Mouse (Mus musculus) intestine, embryonic 14.5 days (tissue): Measurements from ENCODE around the gene Tars. TPM values are rescaled to one million over a fixed set of nuclear protein-coding genes. Genes with fewer than 3 reads are reported as not detected.

Source experiments
- ATAC-seq: fragments of 200-750 bp; cut with Nextera tagmentation; replicated peaks from 2 replicates; pipeline ENCODE4 v1.8.0; 2017; ENCODE audit warnings: low read depth, moderate number of reproducible peaks, moderate TSS enrichment, moderate library complexity; ENCODE audit not compliant: low FRiP score, low TSS enrichment
- DNase-seq: peaks from one replicate; pipeline ENCODE4 v3.0.0-alpha.2; 2018; ENCODE audit warnings: low spot score
- H3K27ac ChIP-seq: fragments of 300-500 bp; sonication (generic); 2 replicates; pipeline ENCODE4 v1.5.1; 2014; ENCODE audit warnings: low read depth, mild to moderate bottlenecking, control low read depth
- H3K27me3 ChIP-seq: fragments of 300-500 bp; sonication (generic); replicated peaks from 2 replicates; pipeline ENCODE4 v1.6.1; 2014; ENCODE audit warnings: low read length, control low read depth; ENCODE audit not compliant: control insufficient read depth, insufficient read depth
- H3K36me3 ChIP-seq: fragments of 300-500 bp; sonication (generic); 2 replicates; pipeline ENCODE4 v1.6.1; 2014; ENCODE audit warnings: low read length, control low read depth; ENCODE audit not compliant: control insufficient read depth, insufficient read depth
- H3K4me1 ChIP-seq: fragments of 300-500 bp; sonication (generic); replicated peaks from 2 replicates; pipeline ENCODE4 v1.6.1; 2014; ENCODE audit warnings: low read length, control low read depth, mixed read lengths; ENCODE audit not compliant: control insufficient read depth, insufficient read depth
- H3K4me2 ChIP-seq: fragments of 300-500 bp; sonication (generic); 2 replicates; pipeline ENCODE4 v1.6.1; 2014; ENCODE audit warnings: low read length
- H3K4me3 ChIP-seq: fragments of 300-500 bp; sonication (generic); 2 replicates; pipeline ENCODE4 v1.5.1; 2014; ENCODE audit warnings: low read depth, low read length, control low read depth, mixed read lengths
- H3K9ac ChIP-seq: fragments of 300-500 bp; sonication (generic); 2 replicates; pipeline ENCODE4 v1.6.1; 2014; ENCODE audit warnings: mild to moderate bottlenecking, low read length
- H3K9me3 ChIP-seq: fragments of 300-500 bp; sonication (generic); 2 replicates; pipeline ENCODE4 v1.6.1; 2016; ENCODE audit warnings: low read length, control low read depth; ENCODE audit not compliant: control insufficient read depth
- WGBS: fragments of 180-500 bp; shearing (Covaris S2); extraction: QIAGEN DNeasy Blood & Tissue Kit; methylation state at CpG from one replicate; pipeline ENCODE4 v1.1.7; 2014; 5-methylcytosine and 5-hydroxymethylcytosine counted together
- polyA plus RNA-seq: library from polyadenylated mRNA; unstranded; fragments of >200 nt; fragmentation: Nextera tagmentation; extraction: Ambion mirVana; gene quantifications from 2 replicates; pipeline ENCODE4 v1.2.1, GENCODE M21; 2014

Tars gene
- polyA plus RNA-seq, 1 experiment from 2014 or later: 67.5 TPM

- Histone ChIP-seq H3K9me3 (no peaks in the 10 kb centered on the region), H3K4me3 (no peak overlapping the region), H3K27ac (no peak overlapping the region), H3K9ac (no peak overlapping the region), H3K36me3 (no peaks in the 10 kb centered on the region), H3K4me1 (no peaks in the 10 kb centered on the region), H3K4me2 (no peak overlapping the region), H3K27me3 (no peaks in the 10 kb centered on the region)
- no peak for DNase-seq
- 71% methylated on average over 7 of the region's 7 CpGs for WGBS
- ATAC-seq: no peak
Observed at GRCm38 (mm10) chr15:11339467-11340180, 59.8 kb downstream of the Tars start.
